Mouse (Mus musculus) liver, postnatal 0 days (tissue): ENCODE measurements at regions not wholly inside any gene's neighbourhood (a gene's known extent, or its start where the extent isn't known, plus 50 kb on each side); places are given as distances from the start of the nearest gene placed in this dataset.
A peak's percentile ranks its signal among the peaks of the same experiment; 100 is the strongest.

ENCODE experiments used
- ATAC-seq: fragments of 200-750 bp; cut with Nextera tagmentation; 2 replicates; pipeline ENCODE4 v1.8.0; 2017; ENCODE audit warnings: mild to moderate bottlenecking, moderate library complexity
- DNase-seq: peaks from one replicate; pipeline ENCODE4 v3.0.0-alpha.2; 2016
- H3K27ac ChIP-seq: fragments of 300-500 bp; sonication (generic); 2 replicates; pipeline ENCODE4 v1.5.1; 2014; ENCODE audit warnings: antibody characterized with exemption, moderate library complexity, mild to moderate bottlenecking, low read depth
- H3K27me3 ChIP-seq: fragments of 300-500 bp; sonication (generic); 2 replicates; pipeline ENCODE4 v1.6.1; 2014; ENCODE audit warnings: low read length, control low read depth, mixed read lengths; ENCODE audit not compliant: insufficient read depth
- H3K36me3 ChIP-seq: fragments of 300-500 bp; sonication (generic); replicated peaks from 2 replicates; pipeline ENCODE4 v1.6.1; 2014; ENCODE audit warnings: mild to moderate bottlenecking, control low read depth, low read length, moderate library complexity, mixed read lengths; ENCODE audit not compliant: insufficient read depth
- H3K4me1 ChIP-seq: fragments of 300-500 bp; sonication (generic); 2 replicates; pipeline ENCODE4 v1.6.1; 2014; ENCODE audit warnings: antibody characterized with exemption, mild to moderate bottlenecking, control low read depth; ENCODE audit not compliant: insufficient read depth
- H3K4me2 ChIP-seq: fragments of 300-500 bp; sonication (generic); 2 replicates; pipeline ENCODE4 v1.6.1; 2014; ENCODE audit warnings: low read depth, mild to moderate bottlenecking, low read length, moderate library complexity, mixed read lengths
- H3K4me3 ChIP-seq: fragments of 300-500 bp; sonication (generic); 2 replicates; pipeline ENCODE4 v1.5.1; 2014; ENCODE audit warnings: low read depth, low read length
- H3K9ac ChIP-seq: fragments of 300-500 bp; sonication (generic); replicated peaks from 2 replicates; pipeline ENCODE4 v1.6.1; 2014; ENCODE audit warnings: mild to moderate bottlenecking, moderate library complexity
- H3K9me3 ChIP-seq: fragments of 300-500 bp; sonication (generic); 2 replicates; pipeline ENCODE4 v1.6.1; 2016; ENCODE audit warnings: mild to moderate bottlenecking, control low read depth, low read length, mixed read lengths
- CTCF ChIP-seq: sonication (generic); IDR thresholded peaks from 2 replicates; pipeline ENCODE4 v1.5.1; 2016; ENCODE audit warnings: antibody characterized with exemption, low read depth
- EP300 ChIP-seq: IDR thresholded peaks from 2 replicates; pipeline ENCODE4 v1.6.1; 2016; ENCODE audit warnings: antibody characterized with exemption, low read depth, mild to moderate bottlenecking
- WGBS: fragments of 180-500 bp; shearing (Covaris S2); extraction: QIAGEN DNeasy Blood & Tissue Kit; methylation state at CpG from one replicate; pipeline ENCODE4 v1.1.7; 2014; ENCODE audit not compliant: insufficient replicate concordance; 5-methylcytosine and 5-hydroxymethylcytosine counted together

- H3K9me3 ChIP-seq, result no peaks in the 10 kb centered on the region
- H3K4me1 ChIP-seq, result no peaks in the 10 kb centered on the region
- H3K9ac ChIP-seq, result no peak overlapping the region
- DNase-seq, result no peak
- no peak overlapping the region for H3K4me2 ChIP-seq
- ATAC-seq, result no peak
- no peak for TF ChIP-seq EP300
- H3K27me3 ChIP-seq, result no peaks in the 10 kb centered on the region
- H3K27ac ChIP-seq, result no peak overlapping the region
- 65% methylated on average over 5 of the region's 5 CpGs for WGBS
- no peaks in the 10 kb centered on the region for H3K36me3 ChIP-seq
- no peak overlapping the region for H3K4me3 ChIP-seq
Observed at GRCm38 (mm10) chr9:116280146-116280545, 105.0 kb upstream of the Tgfbr2 start.

DNA sequence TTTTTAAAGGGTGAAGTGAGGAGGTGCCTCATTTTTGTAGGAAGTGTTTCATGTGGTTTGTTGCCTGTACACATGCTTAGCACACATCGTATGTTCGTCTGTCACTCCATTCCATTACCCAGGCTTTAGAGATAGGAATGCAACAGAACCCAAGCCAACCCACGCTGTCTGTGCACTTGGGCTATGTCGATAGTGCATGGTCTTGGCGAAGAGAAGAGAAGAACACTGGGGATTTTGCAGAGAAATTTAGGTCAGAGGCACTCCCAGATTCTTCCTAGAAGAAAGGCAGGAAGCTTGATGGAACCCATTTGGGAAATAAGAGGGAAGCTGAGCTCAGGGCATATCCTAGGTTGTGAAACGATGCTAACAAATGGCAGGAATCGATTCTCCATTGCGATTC lies 103.7 kb upstream of the Tgfbr2 start:
- Histone ChIP-seq H3K4me1 (no peaks in the 10 kb centered on the region), H3K4me2 (no peak overlapping the region), H3K4me3 (no peak overlapping the region), H3K36me3 (no peaks in the 10 kb centered on the region), H3K9ac (no peak overlapping the region), H3K27me3 (no peaks in the 10 kb centered on the region), H3K9me3 (no peaks in the 10 kb centered on the region), H3K27ac (no peak overlapping the region)
- no peak for ATAC-seq
- no peak for DNase-seq
- TF ChIP-seq CTCF, result no peak
- TF ChIP-seq EP300, result no peak
- 79% methylated on average over 8 of the region's 8 CpGs for WGBS

GRCm38 (mm10) chr9:116277736-116278135 lies 102.6 kb upstream of the Tgfbr2 start:
- TF ChIP-seq EP300 (no peak), CTCF (no peak)
- WGBS, result 57% methylated on average over 3 of the region's 3 CpGs

GRCm38 (mm10) chr9:116276141-116276540 lies 101.0 kb upstream of the Tgfbr2 start:
- no peak for ATAC-seq
- WGBS, result 63% methylated on average over 2 of the region's 2 CpGs
- no peaks in the 10 kb centered on the region for H3K9me3 ChIP-seq
- no peaks in the 10 kb centered on the region for H3K36me3 ChIP-seq
- no peak for TF ChIP-seq EP300
- no peak for TF ChIP-seq CTCF
- H3K9ac ChIP-seq, result no peak overlapping the region
- no peak overlapping the region for H3K27ac ChIP-seq
- no peaks in the 10 kb centered on the region for H3K4me1 ChIP-seq
- no peaks in the 10 kb centered on the region for H3K27me3 ChIP-seq
- no peak overlapping the region for H3K4me3 ChIP-seq
- DNase-seq, result no peak
- H3K4me2 ChIP-seq, result no peak overlapping the region

More at GRCm38 (mm10) chr9:116277736-116278135, 102.6 kb upstream of the Tgfbr2 start:
- Histone ChIP-seq H3K4me2 (no peak overlapping the region), H3K9me3 (no peaks in the 10 kb centered on the region), H3K36me3 (no peaks in the 10 kb centered on the region), H3K27ac (no peak overlapping the region), H3K4me3 (no peak overlapping the region), H3K27me3 (no peaks in the 10 kb centered on the region), H3K9ac (no peak overlapping the region), H3K4me1 (no peaks in the 10 kb centered on the region)
- no peak for ATAC-seq
- no peak for DNase-seq

- Histone ChIP-seq H3K9ac (no peak overlapping the region), H3K27ac (no peak overlapping the region), H3K4me3 (no peak overlapping the region), H3K36me3 (no peaks in the 10 kb centered on the region), H3K9me3 (no peaks in the 10 kb centered on the region), H3K27me3 (no peaks in the 10 kb centered on the region), H3K4me2 (no peak overlapping the region), H3K4me1 (no peaks in the 10 kb centered on the region)
- DNase-seq (no peak), ATAC-seq (no peak)
- 80% methylated on average over 2 of the region's 2 CpGs for WGBS
- TF ChIP-seq EP300, result no peak
- TF ChIP-seq CTCF, result no peak
Observed at GRCm38 (mm10) chr9:116272446-116272845, 97.3 kb upstream of the Tgfbr2 start.

DNA sequence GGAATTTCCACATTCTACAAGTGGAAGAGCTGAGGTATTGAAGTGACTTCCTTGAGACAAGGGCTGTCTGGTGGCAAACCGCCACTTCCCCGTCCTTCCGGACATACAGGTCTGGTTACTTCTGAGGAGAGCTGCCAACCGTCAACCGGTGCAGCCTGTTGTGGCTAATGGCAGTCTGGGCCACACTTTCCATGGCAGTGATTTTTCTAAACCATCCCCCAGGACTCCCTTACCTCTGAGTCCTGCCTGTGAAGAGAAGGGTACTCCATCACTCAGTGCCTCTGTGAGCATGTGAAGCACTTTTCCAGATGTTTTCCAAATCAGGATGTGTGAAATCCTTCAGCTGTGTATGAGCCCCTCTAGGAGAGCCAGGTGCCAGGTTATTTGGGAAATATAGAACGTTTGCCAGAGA lies 95.3 kb upstream of the Tgfbr2 start:
- H3K4me1 ChIP-seq, result no peaks in the 10 kb centered on the region
- no peaks in the 10 kb centered on the region for H3K36me3 ChIP-seq
- 21% methylated on average over 6 of the region's 6 CpGs for WGBS
- H3K9ac ChIP-seq, result no peak overlapping the region
- H3K9me3 ChIP-seq, result no peaks in the 10 kb centered on the region
- H3K27ac ChIP-seq, result no peak overlapping the region
- H3K4me2 ChIP-seq, result no peak overlapping the region
- no peak for TF ChIP-seq EP300
- no peak for TF ChIP-seq CTCF
- H3K4me3 ChIP-seq, result no peak overlapping the region
- ATAC-seq (no peak), DNase-seq (peak; percentile 19)
- H3K27me3 ChIP-seq, result no peaks in the 10 kb centered on the region

- 76% methylated on average over 4 of the region's 4 CpGs for WGBS
- ATAC-seq, result no peak
Observed at GRCm38 (mm10) chr9:116267411-116267810, 92.3 kb upstream of the Tgfbr2 start.

More at GRCm38 (mm10) chr9:116267411-116267810, 92.3 kb upstream of the Tgfbr2 start:
- no peak for DNase-seq
- H3K4me2 ChIP-seq, result no peak overlapping the region
- H3K9me3 ChIP-seq, result no peaks in the 10 kb centered on the region
- no peak overlapping the region for H3K9ac ChIP-seq
- no peak for TF ChIP-seq CTCF
- no peak for TF ChIP-seq EP300
- H3K27me3 ChIP-seq, result no peaks in the 10 kb centered on the region
- H3K36me3 ChIP-seq, result no peaks in the 10 kb centered on the region
- H3K4me3 ChIP-seq, result no peak overlapping the region
- no peak overlapping the region for H3K27ac ChIP-seq
- H3K4me1 ChIP-seq, result no peaks in the 10 kb centered on the region
